Mouse (Mus musculus) layer of hippocampus, postnatal 10 days (tissue): Measurements from ENCODE around the gene N6amt1. TPM values are rescaled to one million over a fixed set of nuclear protein-coding genes. Genes with fewer than 3 reads are reported as not detected.
A peak's percentile ranks its signal among the peaks of the same experiment; 100 is the strongest.

Experiments used
- DNase-seq, 2 experiments: peaks; one replicate each; pipeline ENCODE4 v3.0.0; 2021; ENCODE audit warnings: low spot score in 2 of 2
- long read RNA-seq: library from polyadenylated mRNA; stranded (forward); transcript quantifications from one replicate; pipeline ENCODE4 v2.0.0, GENCODE M21; 2023
- total RNA-seq, 2 experiments: library from RNA; stranded (reverse); gene quantifications; 2 replicates each; pipeline ENCODE4 v1.2.3; 2021

Gene N6amt1
- 10 to 100 TPM; 16.7 to 17.0 TPM for total RNA-seq
- long read RNA-seq, transcript N6amt1-201 (6 exons, 1,884 nt), result major isoform, 8 of 12 reads
- long read RNA-seq, partial matches to known transcripts, result 1 of 12 reads
- long read RNA-seq, other reads (novel, unspliced or antisense), result 0 of 12 reads

DNA sequence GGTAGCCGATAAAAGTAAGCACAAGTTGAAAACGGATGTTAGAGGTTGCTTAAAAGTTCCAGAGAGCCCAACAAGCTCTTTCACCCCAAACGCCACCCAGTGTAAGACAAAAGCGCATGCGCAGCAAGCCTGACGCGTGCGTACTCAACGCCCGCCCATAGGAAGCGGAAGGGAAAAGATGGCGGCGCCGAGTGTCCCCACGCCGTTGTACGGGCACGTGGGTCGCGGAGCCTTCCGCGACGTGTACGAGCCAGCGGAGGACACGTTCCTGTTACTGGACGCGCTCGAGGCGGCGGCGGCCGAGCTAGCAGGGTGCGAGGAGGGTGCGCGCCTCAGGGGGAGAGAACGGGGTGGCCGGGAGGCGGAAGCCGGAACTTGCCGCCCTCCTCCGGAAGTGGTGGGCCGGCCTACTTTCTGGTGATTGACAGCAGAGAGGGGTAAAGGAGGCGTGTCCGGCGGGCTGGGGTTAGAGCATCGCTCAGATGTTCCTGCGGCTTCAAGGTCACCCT lies at the start of gene N6amt1:
Gene N6amt1 (plus strand): TSS at position 111 of the 509 bp plus-strand sequence.
- DNase-seq, result peak; percentile 94 to 95

DNA sequence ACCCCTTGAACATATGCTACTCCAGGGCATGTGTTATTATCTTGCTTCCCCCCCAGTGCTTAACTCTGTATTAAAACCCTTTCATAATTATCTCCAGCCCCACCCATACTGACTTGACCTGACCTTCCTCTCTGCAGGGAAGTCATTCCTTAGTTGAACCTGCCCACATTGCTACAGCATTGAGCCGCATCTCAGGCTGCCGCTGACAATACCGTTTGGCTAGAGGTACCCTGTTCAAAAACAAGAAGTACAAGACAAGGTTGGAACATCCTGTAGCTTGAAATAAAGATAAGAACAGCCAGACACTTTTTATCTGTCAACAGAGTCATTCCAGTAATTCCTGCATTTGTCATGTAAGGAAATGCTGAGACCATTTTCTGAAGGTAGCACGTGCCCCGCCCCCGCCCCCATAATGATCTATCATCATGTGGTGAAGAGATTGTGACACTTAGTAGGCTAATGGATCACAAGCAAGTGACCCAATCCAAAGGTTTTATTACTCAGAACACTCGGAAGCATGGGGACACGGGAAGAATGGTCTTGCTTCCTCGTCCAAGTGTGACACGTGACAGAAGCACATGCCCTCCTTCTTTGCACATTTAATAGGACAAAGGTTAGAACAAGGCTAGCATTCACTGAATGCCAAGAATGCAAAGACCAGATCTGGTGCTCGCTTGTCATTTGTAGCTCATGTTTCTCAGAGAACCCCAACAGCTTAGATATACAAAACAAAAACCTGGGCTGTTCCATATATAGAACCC lies 48.6 kb upstream of the N6amt1 start:
- DNase-seq, result no peak

DNA sequence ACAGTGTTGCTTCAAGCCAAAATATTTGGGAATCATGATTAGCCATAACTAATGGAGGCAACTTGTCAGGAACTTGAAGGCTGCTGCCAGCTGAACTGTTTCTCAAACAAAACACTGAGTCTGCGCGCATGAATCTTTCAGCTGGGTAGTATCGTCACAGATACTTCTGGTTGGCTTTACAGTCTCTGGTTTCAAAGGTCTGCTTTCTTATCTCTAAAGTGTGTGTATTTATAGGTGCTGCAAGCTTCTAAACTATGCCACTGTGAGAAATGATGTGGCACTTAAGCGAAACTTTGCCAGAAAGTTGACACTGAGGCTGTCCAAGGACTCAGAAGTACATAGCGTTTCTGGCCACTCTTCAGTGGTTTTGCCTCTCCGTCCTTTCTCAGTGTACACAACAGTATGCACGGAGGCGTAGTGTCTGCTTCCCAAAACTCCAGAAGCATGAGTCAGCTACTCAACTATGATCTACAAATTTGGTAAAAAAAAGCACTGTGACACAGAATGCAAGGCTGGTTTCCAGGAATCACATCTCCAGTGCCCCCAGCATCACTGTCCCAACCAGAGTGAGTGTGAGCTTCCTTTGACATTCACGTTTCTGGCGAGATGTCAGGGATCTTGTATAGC lies 46.8 kb upstream of the N6amt1 start:
- no peak for DNase-seq

DNA sequence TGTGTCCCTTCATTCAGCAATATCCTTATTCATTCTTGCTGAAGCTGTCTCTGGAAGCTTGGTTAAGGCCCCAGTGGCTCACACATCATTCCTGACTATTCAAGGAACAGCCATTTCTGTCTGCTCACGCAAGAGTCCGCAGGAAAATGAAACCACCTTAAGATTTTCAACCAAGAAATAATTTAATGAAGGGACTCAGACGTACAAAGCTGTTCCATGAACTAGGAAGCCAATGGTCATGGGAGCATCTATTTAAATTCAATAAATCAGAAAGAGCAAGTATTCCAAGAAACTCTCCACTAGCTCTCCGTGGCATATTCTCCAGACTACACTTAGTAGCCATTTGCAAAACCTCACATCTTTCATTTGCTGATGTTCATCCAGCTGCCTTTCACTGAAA lies 43.3 kb upstream of the N6amt1 start:
- no peak for DNase-seq

DNA sequence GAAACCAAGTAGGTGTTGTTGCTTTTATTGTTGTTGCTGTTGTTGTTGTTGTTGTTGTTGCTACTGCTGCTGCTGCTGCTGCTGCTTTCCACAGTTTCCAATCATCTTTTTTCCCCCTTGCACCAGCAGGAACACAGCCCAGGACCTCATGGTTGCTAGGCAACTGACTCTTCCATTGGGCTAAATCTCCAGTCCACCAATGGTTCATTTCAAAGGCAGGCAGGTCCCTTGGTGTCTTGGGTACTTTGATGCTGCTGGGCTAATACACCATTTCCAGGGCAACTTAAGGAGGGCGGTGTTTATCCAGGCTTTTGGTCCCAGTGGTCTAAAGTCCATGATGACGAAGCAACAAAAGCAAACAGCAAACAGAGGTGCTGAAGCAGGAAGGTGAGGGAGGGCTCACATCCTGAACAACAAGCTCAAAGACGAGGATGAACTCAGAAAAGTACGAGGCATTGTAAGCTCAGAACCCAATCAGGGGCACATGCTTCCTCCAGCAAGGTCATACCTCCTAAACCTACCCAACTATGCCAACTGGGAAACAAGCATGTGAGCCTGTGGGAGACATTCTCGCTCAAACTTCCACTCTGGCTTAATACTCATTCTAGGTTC lies 35.7 kb upstream of the N6amt1 start:
- DNase-seq, result no peak

DNA sequence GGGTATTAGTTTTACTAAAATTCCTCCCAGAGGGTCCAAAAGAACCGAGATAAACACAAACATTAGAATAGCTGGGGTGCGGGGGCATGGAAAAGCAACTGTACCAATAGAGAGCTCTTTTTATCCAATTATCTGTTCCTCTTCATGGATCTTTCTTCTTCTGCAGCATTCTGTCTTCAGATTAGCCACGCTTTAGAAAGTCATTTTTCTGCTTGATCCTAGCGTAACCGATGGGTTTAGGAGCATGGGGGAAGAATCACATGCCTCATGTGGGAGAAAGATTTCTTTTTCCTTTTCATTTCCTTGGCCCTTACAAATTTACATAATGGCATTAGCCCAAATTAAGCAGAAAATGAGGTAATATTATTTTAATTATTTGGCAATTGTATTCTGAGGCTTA lies 35.0 kb upstream of the N6amt1 start:
- no peak for DNase-seq

DNA sequence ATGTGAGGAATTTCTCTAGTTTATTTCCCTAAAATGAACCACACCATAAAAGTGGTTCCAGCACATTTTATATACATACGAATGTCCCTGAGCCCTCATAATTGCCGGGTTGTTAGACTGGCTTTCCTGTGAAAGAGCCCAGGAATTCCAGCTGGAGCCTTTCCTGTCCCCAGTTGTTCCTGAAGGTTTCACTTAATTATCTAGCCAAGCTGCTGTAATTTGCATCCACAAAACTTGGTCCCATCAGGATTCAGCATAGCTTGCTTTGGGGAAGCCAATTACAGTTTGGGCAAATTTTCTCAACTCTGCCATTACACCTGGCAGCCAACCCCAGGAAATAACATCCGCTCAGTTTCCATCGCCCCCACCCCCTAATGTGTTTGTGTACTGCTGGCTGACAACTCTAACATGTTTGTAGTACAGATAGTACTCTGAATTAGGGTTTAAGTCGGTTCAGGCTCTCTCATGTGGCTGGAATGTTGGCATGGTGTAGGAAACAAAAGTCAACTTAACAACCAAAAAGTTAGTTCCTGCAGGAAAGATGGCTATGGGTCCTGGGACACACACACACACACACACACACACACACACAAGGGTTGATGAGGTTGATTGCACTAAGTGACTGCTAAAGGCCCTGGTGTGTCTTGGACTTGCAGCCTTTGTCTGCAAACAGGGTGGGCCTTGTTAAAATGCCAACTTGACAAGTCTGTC lies 34.3 kb upstream of the N6amt1 start:
- DNase-seq, result peak in 1 of 2 experiments; percentile 11

DNA sequence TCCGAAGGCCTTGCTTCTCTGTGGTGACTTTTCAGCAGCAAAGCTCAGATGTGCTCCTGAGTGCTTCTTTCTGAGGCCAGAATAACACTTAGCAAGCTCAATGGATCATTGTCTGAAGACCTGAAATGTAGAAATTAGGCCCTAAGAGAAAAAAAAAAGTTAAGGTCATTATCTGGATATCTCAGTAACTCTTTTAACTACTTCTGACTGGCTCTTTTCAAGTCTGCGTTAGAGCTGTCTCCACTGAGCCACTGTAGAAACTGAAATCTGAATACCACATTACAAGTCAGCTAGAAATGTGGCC lies 33.8 kb upstream of the N6amt1 start:
- no peak for DNase-seq

DNA sequence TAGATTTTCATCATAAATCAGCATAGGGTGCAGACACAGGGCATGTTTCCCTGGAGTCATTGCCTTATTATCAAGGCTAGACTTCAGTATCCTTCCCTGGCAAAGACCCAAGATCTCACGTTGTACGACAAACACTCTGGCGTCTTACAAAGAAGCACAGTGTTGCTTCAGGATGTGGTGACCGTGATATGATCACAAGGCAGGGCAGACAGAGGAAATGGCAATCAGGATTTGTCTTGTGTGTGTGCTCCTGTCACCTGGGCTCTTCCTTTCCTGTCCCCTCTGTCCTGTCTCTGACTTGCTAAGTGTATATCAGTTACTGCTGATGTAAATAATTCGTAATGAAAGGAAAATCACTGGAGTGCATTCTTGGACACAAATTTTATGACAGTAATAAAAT lies 29.4 kb upstream of the N6amt1 start:
- DNase-seq, result no peak

DNA sequence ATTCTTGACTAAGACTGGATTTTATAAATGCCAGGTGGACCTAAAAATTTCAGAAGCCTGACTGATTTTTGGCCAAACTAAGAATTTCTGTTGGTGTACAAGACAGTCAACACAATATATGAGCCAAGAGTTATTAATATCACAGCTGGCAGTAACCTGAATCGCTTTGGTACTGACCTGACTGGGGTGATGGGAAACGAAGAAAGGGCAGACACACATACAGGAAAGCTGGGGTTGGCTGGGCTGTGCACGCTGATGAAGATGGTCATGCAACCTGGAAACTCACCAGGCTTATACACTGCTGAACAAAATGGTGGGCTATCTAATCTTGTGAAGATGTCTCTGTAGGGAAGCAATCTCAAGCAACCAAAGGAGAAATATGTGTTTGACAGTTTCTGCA lies 24.0 kb upstream of the N6amt1 start:
- no peak for DNase-seq

DNA sequence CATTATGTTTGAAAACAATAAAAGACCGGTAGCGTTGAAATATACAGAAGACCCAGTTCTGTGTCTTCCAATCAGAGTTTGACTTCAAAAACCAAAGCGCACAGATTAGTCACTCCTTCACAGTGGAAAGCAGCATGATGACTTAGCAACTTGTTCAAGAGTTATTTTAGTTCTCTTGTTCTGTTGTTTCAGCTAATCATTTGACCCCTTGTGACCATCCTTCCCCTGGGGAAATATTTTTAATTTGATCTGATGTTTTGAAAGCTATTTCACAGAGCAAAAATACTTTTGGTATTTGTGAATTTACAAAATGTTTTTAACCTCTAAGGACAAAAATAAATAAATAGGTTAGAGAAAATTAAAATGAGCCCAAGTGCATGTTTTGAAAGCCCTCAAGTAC lies 19.2 kb upstream of the N6amt1 start:
- DNase-seq, result no peak

DNA sequence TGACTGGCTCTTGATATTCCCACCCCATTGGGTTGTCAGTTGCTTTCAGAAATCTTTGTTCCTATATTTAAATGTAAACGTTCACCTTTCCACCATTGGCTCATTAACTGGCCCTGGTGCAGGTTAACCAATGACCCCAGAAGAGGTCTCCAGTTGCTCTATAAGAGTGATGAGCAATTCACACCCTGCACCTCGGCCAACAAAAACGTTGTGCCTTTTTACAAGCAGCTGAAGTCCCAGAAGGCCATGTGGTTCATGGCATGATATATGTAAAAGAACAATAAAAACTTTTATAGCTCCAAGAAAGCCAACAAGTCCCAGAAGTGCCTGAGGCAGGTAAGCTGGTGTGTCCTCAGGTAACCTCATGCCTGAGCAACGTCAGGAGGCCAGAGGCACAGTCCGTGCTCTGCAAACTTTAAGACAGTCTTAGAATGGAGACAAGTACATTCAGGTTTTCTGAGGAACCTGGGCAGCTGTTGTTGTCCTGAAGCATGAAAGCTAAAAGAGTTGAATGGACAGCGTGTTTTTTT lies 12.9 kb upstream of the N6amt1 start:
- DNase-seq, result no peak

DNA sequence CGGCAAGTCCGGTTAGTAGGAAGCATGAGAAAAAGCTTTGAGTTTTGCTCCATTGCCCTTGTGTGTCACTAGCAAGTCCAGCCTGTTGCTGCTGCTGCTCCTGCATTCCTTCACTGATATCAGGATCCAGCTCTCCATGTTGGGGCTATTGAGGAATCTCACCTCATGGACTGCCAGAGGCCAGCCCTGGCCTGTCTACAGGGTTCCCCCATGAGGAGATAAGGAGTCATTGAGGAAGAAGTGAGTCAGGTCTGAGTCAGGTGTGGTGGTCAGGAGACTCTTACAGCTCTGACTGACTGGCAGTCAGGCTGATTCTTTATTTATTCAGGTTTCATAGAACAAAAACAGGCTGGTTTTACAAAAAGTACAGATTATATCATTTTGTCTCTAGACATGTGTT lies 5.9 kb upstream of the N6amt1 start:
- DNase-seq, result no peak

DNA sequence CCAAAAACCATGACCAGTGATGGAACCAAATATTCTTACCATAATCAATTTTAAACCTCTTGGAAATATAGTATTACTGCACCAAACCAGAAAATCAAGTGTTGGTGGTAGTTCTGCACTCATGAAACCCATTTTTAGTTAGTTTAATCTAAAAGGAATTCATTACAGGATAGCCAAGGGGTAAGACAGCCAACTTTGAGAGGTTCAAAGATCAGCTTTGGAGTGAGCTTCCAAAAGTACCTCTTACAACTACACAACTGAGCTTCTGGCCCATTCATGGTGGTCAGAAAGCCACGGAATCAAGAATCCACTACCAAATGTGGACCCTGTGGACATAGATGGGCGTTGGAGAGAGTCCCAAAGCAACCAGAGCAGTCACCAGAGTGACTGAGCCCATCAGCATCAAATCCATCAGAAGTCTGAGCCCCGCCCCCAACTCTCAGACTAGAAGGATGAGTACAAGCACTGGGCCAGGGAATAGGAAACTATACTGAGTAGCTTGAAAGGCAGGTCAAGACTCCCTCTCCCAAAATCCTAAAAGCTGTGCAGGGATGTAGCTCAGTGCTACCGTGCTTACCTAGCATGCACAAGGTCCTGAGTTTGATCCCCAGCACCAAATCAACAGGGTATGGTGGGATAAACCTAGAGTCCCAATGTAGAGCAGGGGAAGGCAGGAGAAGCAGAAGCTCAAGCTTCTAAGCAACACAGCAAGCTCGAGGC lies 2.4 kb upstream of the N6amt1 start:
- DNase-seq, result no peak

DNA sequence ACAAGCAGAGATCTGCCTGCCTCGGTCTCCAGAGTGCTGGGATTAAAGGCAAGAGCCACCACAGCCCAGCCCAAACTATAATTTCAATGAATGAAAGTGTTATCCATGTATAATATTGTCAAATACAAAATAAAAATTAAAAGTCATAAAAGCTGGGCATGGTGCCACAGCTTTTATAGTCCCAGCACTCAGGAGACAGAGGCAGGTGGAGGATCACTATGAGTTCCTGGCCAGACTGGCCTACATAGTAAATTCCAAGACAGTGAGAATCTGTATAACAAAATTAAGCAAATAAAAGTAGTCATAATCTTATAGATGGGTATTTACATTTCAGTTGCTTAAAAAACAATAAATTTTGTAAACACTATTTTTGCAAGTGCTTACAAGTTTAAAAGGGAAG lies 380 bp upstream of the N6amt1 start:
- no peak for DNase-seq

DNA sequence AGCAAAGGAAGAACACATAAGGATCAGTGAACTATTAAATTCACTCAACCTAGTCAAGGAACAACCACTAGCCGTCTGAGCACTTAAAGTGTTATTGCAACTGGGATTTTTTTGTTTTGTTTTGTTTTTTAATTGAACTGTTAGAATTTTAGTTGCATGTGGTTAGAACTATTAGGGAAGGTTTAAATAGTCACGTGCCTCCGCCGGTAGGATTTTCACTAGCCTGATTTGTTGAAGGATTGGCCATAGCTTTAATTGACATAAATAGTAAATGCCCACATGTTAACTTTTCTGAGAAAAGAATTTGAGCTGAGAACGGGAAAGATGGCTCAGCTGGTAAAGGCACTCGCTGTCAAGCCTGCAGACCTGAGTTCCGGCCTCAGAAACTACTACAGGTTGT lies 763 bp downstream of the N6amt1 start:
- no peak for DNase-seq

DNA sequence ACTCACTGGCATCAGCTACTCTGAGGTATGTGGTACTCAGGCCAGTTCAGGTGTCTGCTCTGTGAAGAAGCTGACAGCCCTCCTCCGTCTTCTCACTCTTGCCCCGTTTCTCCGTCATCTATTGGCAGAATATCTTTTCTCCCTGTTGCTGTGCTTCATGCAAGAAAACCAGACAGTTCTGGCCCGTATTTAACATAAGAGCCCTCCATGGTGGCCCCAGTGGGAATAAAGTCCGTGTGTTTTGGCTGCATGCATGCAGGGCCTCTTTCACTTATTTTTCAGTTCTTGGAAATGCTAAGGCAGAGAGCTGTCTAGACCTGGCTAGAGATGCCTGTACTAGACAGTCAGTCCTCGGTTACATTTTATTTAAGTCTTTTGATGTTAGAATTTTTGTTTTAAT lies 6.1 kb downstream of the N6amt1 start:
- DNase-seq, result no peak

DNA sequence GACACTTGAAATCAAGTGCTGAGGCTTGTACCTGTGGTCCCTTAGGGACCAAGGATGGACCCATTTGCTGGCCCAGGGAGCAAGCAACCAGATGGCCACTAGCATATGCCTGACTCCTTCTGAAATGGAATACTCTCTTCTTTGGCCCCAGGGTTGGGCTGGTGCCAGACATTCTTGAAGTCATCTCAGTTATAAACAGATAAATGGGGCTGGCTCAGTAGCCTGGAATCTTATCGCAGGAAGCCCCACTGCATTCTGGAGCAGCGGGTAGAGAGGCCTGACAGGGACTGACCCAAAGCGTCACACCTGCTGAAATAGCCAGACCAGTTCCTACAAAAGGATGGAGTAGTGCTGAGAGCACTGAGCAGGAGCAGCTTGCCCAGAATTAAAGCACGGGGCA lies 10.2 kb downstream of the N6amt1 start:
- DNase-seq, result no peak

DNA sequence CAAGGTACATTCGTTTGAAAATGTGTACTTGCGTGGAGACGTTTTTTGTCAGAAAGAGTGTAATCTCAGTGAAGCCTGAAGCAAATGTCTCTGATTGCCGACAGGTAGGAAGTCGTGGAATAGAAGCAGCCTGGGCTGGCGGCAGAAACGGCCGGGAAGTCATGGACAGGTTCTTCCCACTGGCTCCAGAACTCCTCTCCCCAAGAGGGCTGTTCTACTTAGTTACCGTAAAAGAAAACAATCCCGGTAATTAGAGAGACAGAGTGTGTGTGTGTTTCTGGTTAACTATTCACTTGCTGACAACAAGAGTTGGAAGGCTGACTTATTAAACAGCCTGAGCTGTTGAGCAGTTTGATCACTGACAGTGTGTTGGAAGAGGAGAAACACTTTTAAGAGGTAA lies 12.1 kb downstream of the N6amt1 start:
- DNase-seq, result no peak

DNA sequence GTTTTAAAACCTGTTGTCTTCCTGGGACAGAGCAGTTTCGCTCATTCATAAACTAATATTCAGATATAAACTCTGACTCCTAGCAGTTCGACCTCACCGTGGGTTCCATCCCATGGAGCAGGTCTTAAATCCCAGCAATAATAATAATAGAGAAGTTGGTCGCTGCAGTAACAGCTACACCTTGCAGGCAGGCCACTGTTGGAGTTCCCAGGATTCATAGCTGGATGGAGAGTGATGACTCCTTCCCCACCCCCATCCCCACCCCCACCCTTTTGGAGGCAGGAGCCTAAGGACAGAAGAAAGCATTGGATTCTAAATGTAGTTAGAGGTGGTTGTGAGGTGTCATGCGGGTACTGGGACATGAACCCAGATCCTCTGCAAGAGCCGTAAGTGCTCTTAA lies 12.5 kb downstream of the N6amt1 start:
- DNase-seq, result no peak

DNA sequence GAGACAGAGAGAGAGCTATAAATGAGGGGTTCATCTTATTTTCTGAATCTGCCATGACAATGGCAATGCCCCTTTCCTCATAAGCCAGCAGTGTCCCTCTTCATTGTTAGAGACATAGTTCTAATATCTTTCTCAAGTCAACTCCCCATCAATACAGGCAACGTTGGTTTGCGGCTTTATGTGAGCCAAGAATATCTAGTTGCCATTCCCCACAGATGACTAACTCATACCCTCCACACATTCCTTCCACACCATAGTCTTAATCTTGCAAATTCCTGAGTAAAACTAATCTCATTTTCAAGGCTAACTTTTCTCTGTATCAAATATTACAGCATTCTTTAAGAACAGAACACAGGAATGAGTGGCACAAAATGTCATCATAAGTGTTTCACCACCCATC lies 29.0 kb downstream of the N6amt1 start:
- no peak for DNase-seq
